Mouse (Mus musculus) NIH3T3 (cell line): ENCODE data around the gene Insig1.

Source experiments
- DNase-seq: peaks from one replicate; pipeline ENCODE4 v3.0.0-alpha.2; 2012; ENCODE audit warnings: low read depth

Gene Insig1

GRCm38 (mm10) chr5:28122491-28123454 lies 51.6 kb downstream of the Insig1 start:
- DNase-seq, result peak; percentile 34

- no peak for DNase-seq
These were observed 52.3 kb downstream of the Insig1 start for GRCm38 (mm10) chr5:28123455-28123825.

GRCm38 (mm10) chr5:28124321-28125230 lies 53.4 kb downstream of the Insig1 start:
- no peak for DNase-seq
